Mouse (Mus musculus): ENCODE results near the gene Gm10197.

GRCm38 (mm10) chr19:53389851-53390431, 18.4 kb upstream of the Gm10197 start:
- TF ChIP-seq POLR2A (IDR thresholded peaks at IDR 0.05; ENCODE audit: borderline replicate concordance, low read depth, low read length) (no peak), CTCF (IDR thresholded peaks at IDR 0.05; ENCODE audit: low read depth, low read length) (no peak)

All from bone marrow macrophage, adult 2 months (primary cell).